Mouse (Mus musculus) urinary bladder, postnatal 0 days (tissue): Measurements from ENCODE around the gene Amdhd2. TPM values are rescaled to one million over a fixed set of nuclear protein-coding genes. Genes with fewer than 3 reads are reported as not detected.

Experiments
- polyA plus RNA-seq: library from polyadenylated mRNA; unstranded; fragments of >200 nt; fragmentation: Nextera tagmentation; extraction: Ambion mirVana; gene quantifications from 2 replicates; pipeline ENCODE4 v1.2.1, GENCODE M21; 2015

Amdhd2 gene
- polyA plus RNA-seq: 24.9 and 27.2 TPM in 2 replicates

DNA sequence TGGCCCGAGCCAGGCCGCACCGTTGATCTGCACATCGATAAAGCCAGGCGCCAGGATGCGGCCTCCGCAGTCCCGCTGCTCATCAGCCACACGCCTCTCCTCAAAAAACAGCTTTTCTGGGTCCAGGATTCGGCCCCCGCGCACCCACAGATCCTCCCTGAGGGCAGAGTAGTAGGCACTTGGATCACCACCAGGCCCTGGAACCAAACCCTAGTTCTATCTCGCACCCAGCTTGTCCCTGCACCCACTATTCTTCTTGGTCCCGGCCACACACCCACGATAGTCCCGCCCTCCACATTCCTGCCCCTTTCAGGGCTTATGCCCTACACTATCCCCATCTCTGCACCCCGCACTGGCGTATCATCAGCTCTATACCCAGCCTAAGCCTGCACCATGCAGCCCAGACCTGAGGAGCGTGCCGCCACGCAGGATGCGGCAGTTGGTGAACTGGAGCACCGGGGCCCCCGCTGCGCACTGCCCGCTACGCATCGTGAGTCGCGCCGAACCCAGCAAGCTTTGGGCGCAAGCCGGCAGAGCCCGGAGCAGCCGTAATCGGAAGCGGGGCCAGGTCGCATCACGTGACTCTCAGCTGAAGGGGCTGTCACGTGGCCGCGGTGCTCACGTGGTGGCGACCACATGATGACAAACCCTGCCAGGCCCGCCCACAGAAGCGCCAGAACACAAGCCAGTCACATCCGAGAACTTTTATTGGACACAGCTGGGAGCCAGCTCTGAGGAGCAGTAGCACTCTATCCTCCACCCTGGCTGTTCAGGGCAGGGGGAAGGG, at the start of gene Amdhd2:
Gene Amdhd2 (minus strand): TSS at position 591 of the 787 bp plus-strand sequence.

GRCm38 (mm10) chr17:24209043-24209915, 45.7 kb upstream of the Amdhd2 start, which contains the start of gene Ntn3:
TSS of gene Ntn3 (minus strand) at chr17:24209531.

DNA sequence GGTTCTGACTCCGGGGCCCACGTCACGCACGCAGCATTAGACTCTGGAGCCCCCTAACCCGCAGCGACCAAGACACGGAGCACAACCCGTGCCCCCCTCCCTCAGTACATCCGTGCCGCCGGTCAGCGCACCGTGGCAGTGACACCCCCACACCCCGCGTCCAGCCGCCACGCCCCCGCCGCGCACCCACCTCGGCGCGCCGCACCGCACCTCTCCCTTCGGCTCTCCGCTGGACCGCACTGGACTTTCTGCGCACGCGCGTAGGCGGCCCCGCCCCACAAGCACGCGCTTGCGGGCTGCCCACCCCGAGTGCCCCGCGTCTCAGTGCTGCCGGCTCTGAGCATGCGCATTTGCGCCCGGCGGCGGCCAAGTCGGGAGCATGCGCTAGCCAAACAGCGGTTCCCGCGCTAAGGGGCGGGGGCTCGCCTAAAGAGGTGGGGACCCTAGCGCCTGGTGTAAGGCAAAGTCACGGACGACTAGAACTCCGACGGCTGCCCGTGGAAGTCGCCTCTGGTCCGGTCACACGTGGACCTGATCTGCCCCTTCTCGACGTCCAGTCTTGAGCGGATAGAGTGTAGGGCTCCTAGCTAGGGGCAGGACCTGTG, 41.8 kb upstream of the Amdhd2 start, which contains the start of gene Tbc1d24:
Gene Tbc1d24 (minus strand): TSS at position 279 of the 605 bp plus-strand sequence.

GRCm38 (mm10) chr17:24169317-24170065, 5.9 kb upstream of the Amdhd2 start, which contains the start of gene Atp6v0c:
TSS of gene Atp6v0c (minus strand) at chr17:24169702.

GRCm38 (mm10) chr17:24150824-24151223, 12.7 kb downstream of the Amdhd2 start, which contains the start of gene Pdpk1:
TSS of gene Pdpk1 (minus strand) at chr17:24150924.

Other genes starting within 250 kb of the Amdhd2 start
- not detected in 2 replicates for gene Dcpp3, start 246.3 kb downstream of the Amdhd2 start, polyA plus RNA-seq
- not detected in 2 replicates for gene Sbp, start 222.1 kb downstream of the Amdhd2 start, polyA plus RNA-seq
- gene Sbpl, start 208.5 kb downstream of the Amdhd2 start, polyA plus RNA-seq: not detected in 2 replicates
- gene Prss30, start 183.2 kb downstream of the Amdhd2 start, polyA plus RNA-seq: 0.11 TPM in 1 of 2 replicates, not detected in the other
- gene Prss22, start 165.7 kb downstream of the Amdhd2 start, polyA plus RNA-seq: 14.5 and 15.4 TPM in 2 replicates
- 22.4 and 23.8 TPM in 2 replicates for gene Prss27, start 125.6 kb downstream of the Amdhd2 start, polyA plus RNA-seq
- gene Kctd5, start 90.3 kb downstream of the Amdhd2 start, polyA plus RNA-seq: 47.7 and 61.0 TPM in 2 replicates
- gene Pdpk1, start 12.8 kb downstream of the Amdhd2 start, polyA plus RNA-seq: 31.2 and 35.3 TPM in 2 replicates
- gene Atp6v0c, start 5.9 kb upstream of the Amdhd2 start, polyA plus RNA-seq: 502 and 568 TPM in 2 replicates
- gene Tbc1d24, start 41.8 kb upstream of the Amdhd2 start, polyA plus RNA-seq: 1.7 and 1.9 TPM in 2 replicates
- gene Ntn3, start 45.8 kb upstream of the Amdhd2 start, polyA plus RNA-seq: 1.6 TPM in 2 replicates
- gene Tedc2, start 57.1 kb upstream of the Amdhd2 start, polyA plus RNA-seq: 3.6 TPM in 2 replicates
- 6.9 and 11.9 TPM in 2 replicates for gene Ccnf, start 87.7 kb upstream of the Amdhd2 start, polyA plus RNA-seq
- gene Abca17, start 187.3 kb upstream of the Amdhd2 start, polyA plus RNA-seq: 0.19 TPM in 1 of 2 replicates, not detected in the other
- 10.4 and 13.4 TPM in 2 replicates for gene Abca3, start 188.2 kb upstream of the Amdhd2 start, polyA plus RNA-seq